Mouse (Mus musculus) forebrain, embryonic 14.5 days (tissue): ENCODE data around the gene Dcaf7. TPM values are rescaled to one million over a fixed set of nuclear protein-coding genes. Genes with fewer than 3 reads are reported as not detected.
A peak's percentile ranks its signal among the peaks of the same experiment; 100 is the strongest.
"Not testable (repeated sequence)": the region's sequence is repeated elsewhere in the genome, so short reads cannot be mapped to it uniquely, and the experiment has no call there.

Source experiments
- ATAC-seq: fragments of 200-750 bp; cut with Nextera tagmentation; 2 replicates; pipeline ENCODE4 v1.8.0; 2017; ENCODE audit warnings: mild to moderate bottlenecking, moderate library complexity
- DNase-seq: peaks from one replicate; pipeline ENCODE4 v3.0.0-alpha.2; 2015; ENCODE audit warnings: low spot score
- H3K27ac ChIP-seq: fragments of 300-500 bp; sonication (generic); 2 replicates; pipeline ENCODE4 v1.5.1; 2014; ENCODE audit warnings: low read depth, mild to moderate bottlenecking, control low read depth, low read length, moderate library complexity
- H3K27me3 ChIP-seq: fragments of 300-500 bp; sonication (generic); replicated peaks from 2 replicates; pipeline ENCODE4 v1.6.1; 2014; ENCODE audit warnings: low read length, control low read depth, mixed read lengths; ENCODE audit not compliant: control insufficient read depth, insufficient read depth
- H3K36me3 ChIP-seq: fragments of 300-500 bp; sonication (generic); 2 replicates; pipeline ENCODE4 v1.6.1; 2014; ENCODE audit warnings: low read length, control low read depth; ENCODE audit not compliant: control insufficient read depth, insufficient read depth
- H3K4me1 ChIP-seq: fragments of 300-500 bp; sonication (generic); 2 replicates; pipeline ENCODE4 v1.6.1; 2014; ENCODE audit warnings: antibody characterized with exemption, low read length, control low read depth; ENCODE audit not compliant: control insufficient read depth, insufficient read depth
- H3K4me2 ChIP-seq: fragments of 300-500 bp; sonication (generic); 2 replicates; pipeline ENCODE4 v1.6.1; 2014; ENCODE audit warnings: mild to moderate bottlenecking, control low read depth, low read length
- H3K4me3 ChIP-seq: fragments of 300-500 bp; sonication (generic); 2 replicates; pipeline ENCODE4 v1.5.1; 2014; ENCODE audit warnings: low read depth, low read length, control low read depth
- H3K9ac ChIP-seq: fragments of 300-500 bp; sonication (generic); 2 replicates; pipeline ENCODE4 v1.6.1; 2014; ENCODE audit warnings: mild to moderate bottlenecking, low read length, control low read depth, moderate library complexity
- H3K9me3 ChIP-seq: fragments of 300-500 bp; sonication (generic); replicated peaks from 2 replicates; pipeline ENCODE4 v1.6.1; 2016; ENCODE audit warnings: low read length, control low read depth, mixed read lengths; ENCODE audit not compliant: control insufficient read depth
- WGBS: fragments of 180-500 bp; shearing (Covaris S2); extraction: QIAGEN DNeasy Blood & Tissue Kit; methylation state at CpG from one replicate; pipeline ENCODE4 v1.1.7; 2014; 5-methylcytosine and 5-hydroxymethylcytosine counted together
- polyA plus RNA-seq: library from polyadenylated mRNA; unstranded; fragments of >200 nt; fragmentation: Nextera tagmentation; extraction: Ambion mirVana; gene quantifications from 2 replicates; pipeline ENCODE4 v1.2.1, GENCODE M21; 2014

The Dcaf7 gene
- polyA plus RNA-seq, 1 experiment from 2014 or later, result 76.2 TPM

DNA sequence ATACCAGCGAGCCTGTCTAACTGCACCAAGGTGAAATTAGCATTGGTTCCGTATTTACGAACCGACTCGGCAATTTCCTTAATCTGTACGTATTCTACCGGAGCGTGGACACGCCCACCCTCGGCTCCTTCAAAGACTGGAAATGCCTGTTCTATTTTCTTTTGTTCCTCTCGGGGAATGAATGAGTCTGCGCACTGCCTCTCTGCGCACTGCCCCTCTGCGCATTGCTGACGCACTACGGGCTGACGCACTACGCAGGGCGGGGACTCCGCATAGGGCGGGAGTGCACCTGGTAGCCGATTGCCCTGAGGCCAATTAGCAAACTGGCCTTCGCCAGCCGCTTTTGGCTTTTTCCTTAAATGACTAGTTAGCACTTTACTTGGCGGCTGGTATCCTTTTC lies 4.6 kb upstream of the Dcaf7 start:
- not testable (repeated sequence) for H3K27me3 ChIP-seq, H3K4me1 ChIP-seq, H3K36me3 ChIP-seq, H3K9ac ChIP-seq, DNase-seq, ATAC-seq, H3K9me3 ChIP-seq
- Histone ChIP-seq H3K4me2 (0 out of 2 replicates have a peak overlapping the region, but pooled peaks have one; percentile 23), H3K4me3 (peak overlapping the region; percentile 20; the same call in 1 of the 2 replicates), H3K27ac (peak overlapping the region; percentile 76; the same call in 1 of the 2 replicates)
- 38% methylated on average over 5 of the region's 25 CpGs for WGBS

DNA sequence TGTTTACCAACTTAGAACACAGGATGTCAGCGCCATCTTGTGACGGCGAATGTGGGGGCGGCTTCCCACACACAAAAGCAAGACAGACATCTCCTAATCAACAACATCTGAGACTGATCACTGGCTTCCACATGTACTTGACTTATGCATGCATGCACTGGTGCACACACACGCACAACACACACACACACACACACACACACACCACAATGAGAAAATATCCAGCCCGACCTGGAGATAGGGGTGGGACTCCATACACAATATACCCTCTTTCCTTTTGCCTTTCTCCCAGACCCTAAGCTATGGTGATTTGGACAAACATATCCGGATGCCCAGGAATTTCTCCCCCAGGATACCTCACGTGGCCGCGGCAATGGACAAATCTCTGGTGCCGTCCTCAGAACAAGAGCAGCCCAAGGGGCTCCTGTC lies 3.2 kb upstream of the Dcaf7 start:
- Histone ChIP-seq H3K27me3 (no peaks in the 10 kb centered on the region), H3K9me3 (no peaks in the 10 kb centered on the region), H3K4me1 (peaks cover 12% of the 10 kb centered on the region), H3K27ac (peak overlapping the region; percentile 79), H3K9ac (peak overlapping the region; percentile 25; the same call in 1 of the 2 replicates), H3K4me2 (peak overlapping the region; percentile 31; the same call in 1 of the 2 replicates), H3K36me3 (no peaks in the 10 kb centered on the region), H3K4me3 (no peak overlapping the region)
- WGBS, result 58% methylated on average over 11 of the region's 11 CpGs
- ATAC-seq (0 out of 2 replicates have a peak, but pooled peaks have one; percentile 6), DNase-seq (peak; percentile 41)

GRCm38 (mm10) chr11:106034986-106035385 lies 1.7 kb upstream of the Dcaf7 start:
- WGBS, result 90% methylated on average over 9 of the region's 9 CpGs
- no peak for DNase-seq
- H3K4me2 ChIP-seq, result no peak overlapping the region
- H3K36me3 ChIP-seq, result no peaks in the 10 kb centered on the region
- H3K27ac ChIP-seq, result no peak overlapping the region
- peaks cover 16% of the 10 kb centered on the region for H3K4me1 ChIP-seq
- ATAC-seq, result no peak
- H3K4me3 ChIP-seq, result no peak overlapping the region
- H3K9ac ChIP-seq, result no peak overlapping the region
- H3K27me3 ChIP-seq, result no peaks in the 10 kb centered on the region
- no peaks in the 10 kb centered on the region for H3K9me3 ChIP-seq

- Histone ChIP-seq H3K4me1 (peaks cover 16% of the 10 kb centered on the region), H3K4me3 (peak overlapping the region; percentile 92), H3K9ac (peak overlapping the region; percentile 86), H3K36me3 (no peaks in the 10 kb centered on the region), H3K4me2 (peak overlapping the region; percentile 81), H3K9me3 (no peaks in the 10 kb centered on the region), H3K27me3 (no peaks in the 10 kb centered on the region), H3K27ac (peak overlapping the region; percentile 85)
- no peak for ATAC-seq
- DNase-seq, result peak; percentile 77
- 0% methylated on average over 13 of the region's 13 CpGs for WGBS
Measured at GRCm38 (mm10) chr11:106037418-106037751, 713 bp downstream of the Dcaf7 start.

DNA sequence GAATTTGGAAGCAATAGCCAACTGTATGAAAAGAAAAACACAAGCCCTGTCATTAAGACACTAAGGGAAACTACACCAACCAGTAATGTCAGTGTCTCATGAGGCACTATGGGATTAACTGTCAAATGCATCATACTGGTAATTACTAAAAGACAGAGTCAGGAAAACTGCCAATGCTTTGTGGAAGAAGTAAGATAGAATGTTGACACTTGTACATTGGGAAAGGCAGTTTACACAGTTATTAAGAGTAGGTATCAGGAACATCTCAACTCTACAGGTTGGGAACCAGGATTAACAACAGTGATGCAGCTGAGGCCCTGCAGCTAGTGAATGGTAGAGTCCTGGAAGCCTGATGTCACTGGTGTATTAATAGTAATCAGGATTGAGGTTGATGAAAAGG lies 7.7 kb downstream of the Dcaf7 start:
- Histone ChIP-seq H3K9ac (no peak overlapping the region), H3K9me3 (no peaks in the 10 kb centered on the region), H3K4me1 (no peaks in the 10 kb centered on the region), H3K36me3 (peaks cover 29% of the 10 kb centered on the region), H3K27me3 (no peaks in the 10 kb centered on the region), H3K4me2 (no peak overlapping the region), H3K4me3 (no peak overlapping the region), H3K27ac (no peak overlapping the region)
- DNase-seq, result no peak
- no peak for ATAC-seq

- Histone ChIP-seq H3K27me3 (no peaks in the 10 kb centered on the region), H3K4me3 (no peak overlapping the region), H3K4me1 (no peaks in the 10 kb centered on the region), H3K4me2 (no peak overlapping the region), H3K9me3 (no peaks in the 10 kb centered on the region), H3K36me3 (peaks cover 36% of the 10 kb centered on the region), H3K27ac (no peak overlapping the region), H3K9ac (no peak overlapping the region)
- DNase-seq (no peak), ATAC-seq (no peak)
- WGBS, result 95% methylated on average over 1 of the region's 1 CpGs
Measured at GRCm38 (mm10) chr11:106045256-106045655, 8.6 kb downstream of the Dcaf7 start.

GRCm38 (mm10) chr11:106045780-106046179 lies 9.1 kb downstream of the Dcaf7 start:
- H3K9me3 ChIP-seq, result no peaks in the 10 kb centered on the region
- WGBS, result 95% methylated on average over 3 of the region's 3 CpGs
- no peak for DNase-seq

GRCm38 (mm10) chr11:106046584-106046983 lies 9.9 kb downstream of the Dcaf7 start:
- DNase-seq, result no peak
- no peak overlapping the region for H3K9ac ChIP-seq
- no peaks in the 10 kb centered on the region for H3K9me3 ChIP-seq
- ATAC-seq, result no peak
- no peak overlapping the region for H3K4me2 ChIP-seq
- H3K4me3 ChIP-seq, result no peak overlapping the region
- WGBS, result 88% methylated on average over 9 of the region's 9 CpGs
- H3K27me3 ChIP-seq, result no peaks in the 10 kb centered on the region
- no peak overlapping the region for H3K27ac ChIP-seq
- peaks cover 48% of the 10 kb centered on the region for H3K36me3 ChIP-seq
- H3K4me1 ChIP-seq, result no peaks in the 10 kb centered on the region

More at GRCm38 (mm10) chr11:106045780-106046179, 9.1 kb downstream of the Dcaf7 start:
- no peaks in the 10 kb centered on the region for H3K27me3 ChIP-seq
- H3K4me1 ChIP-seq, result no peaks in the 10 kb centered on the region
- no peak overlapping the region for H3K9ac ChIP-seq
- H3K36me3 ChIP-seq, result peaks cover 40% of the 10 kb centered on the region
- no peak overlapping the region for H3K27ac ChIP-seq
- ATAC-seq, result no peak
- H3K4me2 ChIP-seq, result no peak overlapping the region
- H3K4me3 ChIP-seq, result no peak overlapping the region

DNA sequence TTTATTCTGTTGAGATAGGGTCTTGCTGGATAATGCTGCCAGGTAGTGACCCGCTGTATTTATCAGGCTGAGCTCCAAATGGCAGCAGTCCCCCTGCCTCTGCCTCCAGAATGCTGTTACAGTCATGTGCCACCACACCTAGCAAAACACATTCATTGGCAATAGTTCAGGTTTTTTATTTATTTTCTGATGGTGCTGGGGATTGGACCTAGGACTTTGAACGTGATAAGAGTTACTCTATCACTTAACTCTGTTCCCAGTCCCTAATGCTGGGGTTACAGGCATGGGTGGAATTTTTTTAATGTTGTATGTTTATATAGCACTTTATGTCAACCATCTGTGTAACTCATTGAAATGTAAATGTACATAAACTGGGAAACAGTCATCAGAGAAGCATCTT lies 17.2 kb downstream of the Dcaf7 start:
- H3K9ac ChIP-seq, result no peak overlapping the region
- no peaks in the 10 kb centered on the region for H3K27me3 ChIP-seq
- WGBS, result 88% methylated on average over 2 of the region's 2 CpGs
- no peak overlapping the region for H3K4me2 ChIP-seq
- H3K27ac ChIP-seq, result no peak overlapping the region
- no peak overlapping the region for H3K4me3 ChIP-seq
- ATAC-seq (no peak), DNase-seq (no peak)
- no peaks in the 10 kb centered on the region for H3K4me1 ChIP-seq
- no peaks in the 10 kb centered on the region for H3K9me3 ChIP-seq
- H3K36me3 ChIP-seq, result peaks cover 97% of the 10 kb centered on the region
